Mouse (Mus musculus) G1E (cell line): ENCODE measurements around the gene Pigs.

ENCODE experiments used
- CTCF ChIP-seq: IDR thresholded peaks from 2 replicates; pipeline ENCODE4 v1.5.1; 2012; ENCODE audit warnings: low read depth, low read length, inconsistent platforms, mixed read lengths
- GATA1 ChIP-seq: IDR thresholded peaks from 2 replicates; pipeline ENCODE4 v1.6.1; 2012; ENCODE audit warnings: borderline replicate concordance, low read length, inconsistent platforms, mixed read lengths
- GATA2 ChIP-seq: IDR thresholded peaks from 2 replicates; pipeline ENCODE4 v1.6.1; 2012; ENCODE audit warnings: low read depth, low read length, inconsistent platforms, borderline replicate concordance
- TAL1 ChIP-seq: conservative IDR thresholded peaks from 2 replicates; pipeline ENCODE4 v1.6.1; 2012; ENCODE audit warnings: low read depth, low read length, inconsistent platforms, mixed read lengths

GRCm38 (mm10) chr11:78345801-78346200, 17.6 kb downstream of the Pigs start:
- no peak for TF ChIP-seq CTCF
- no peak for TF ChIP-seq GATA1
- no peak for TF ChIP-seq TAL1
- no peak for TF ChIP-seq GATA2
